Mouse (Mus musculus) lung, embryonic 14.5 days (tissue): ENCODE data around the gene Kcnq4. TPM values are rescaled to one million over a fixed set of nuclear protein-coding genes. Genes with fewer than 3 reads are reported as not detected.

ENCODE experiments used
- ATAC-seq: fragments of 200-750 bp; cut with Nextera tagmentation; 2 replicates; pipeline ENCODE4 v1.8.0; 2017; ENCODE audit warnings: mild to moderate bottlenecking, moderate TSS enrichment, moderate library complexity; ENCODE audit not compliant: insufficient read depth
- DNase-seq: peaks from one replicate; pipeline ENCODE4 v3.0.0-alpha.2; 2015
- H3K27ac ChIP-seq: fragments of 300-500 bp; sonication (generic); 2 replicates; pipeline ENCODE4 v1.5.1; 2014; ENCODE audit warnings: low read depth, mild to moderate bottlenecking, moderate library complexity
- H3K27me3 ChIP-seq: fragments of 300-500 bp; sonication (generic); 2 replicates; pipeline ENCODE4 v1.6.1; 2014; ENCODE audit warnings: low read length, control low read depth; ENCODE audit not compliant: insufficient read depth
- H3K36me3 ChIP-seq: fragments of 300-500 bp; sonication (generic); 2 replicates; pipeline ENCODE4 v1.6.1; 2014; ENCODE audit warnings: control low read depth; ENCODE audit not compliant: insufficient read depth
- H3K4me1 ChIP-seq: fragments of 300-500 bp; sonication (generic); 2 replicates; pipeline ENCODE4 v1.6.1; 2014; ENCODE audit warnings: antibody characterized with exemption, control low read depth; ENCODE audit not compliant: insufficient read depth
- H3K4me2 ChIP-seq: fragments of 300-500 bp; sonication (generic); 2 replicates; pipeline ENCODE4 v1.6.1; 2014; ENCODE audit warnings: mild to moderate bottlenecking
- H3K4me3 ChIP-seq: fragments of 300-500 bp; sonication (generic); 2 replicates; pipeline ENCODE4 v1.5.1; 2014; ENCODE audit warnings: low read depth, low read length
- H3K9ac ChIP-seq: fragments of 300-500 bp; sonication (generic); 2 replicates; pipeline ENCODE4 v1.6.1; 2014
- H3K9me3 ChIP-seq: fragments of 300-500 bp; sonication (generic); 2 replicates; pipeline ENCODE4 v1.6.1; 2016; ENCODE audit warnings: low read depth, low read length, control low read depth
- CTCF ChIP-seq: IDR thresholded peaks from 2 replicates; pipeline ENCODE4 v1.5.1; 2016; ENCODE audit warnings: antibody characterized with exemption, low read depth
- WGBS: fragments of 180-500 bp; shearing (Covaris S2); extraction: QIAGEN DNeasy Blood & Tissue Kit; methylation state at CpG from one replicate; pipeline ENCODE4 v1.1.7; 2014; 5-methylcytosine and 5-hydroxymethylcytosine counted together
- polyA plus RNA-seq: library from polyadenylated mRNA; unstranded; fragments of >200 nt; fragmentation: Nextera tagmentation; extraction: Ambion mirVana; gene quantifications from 2 replicates; pipeline ENCODE4 v1.2.1, GENCODE M21; 2014

Gene Kcnq4
- 3.7 and 4.5 TPM in 2 replicates for polyA plus RNA-seq

- Histone ChIP-seq H3K4me2 (peak within 1 kb of the TSS; percentile 99), H3K27me3 (peaks cover 60% of the 10 kb centered on the region), H3K9ac (peak within 1 kb of the TSS; percentile 58), H3K36me3 (no peaks in the 10 kb centered on the region), H3K27ac (no peak within 1 kb of the TSS), H3K4me3 (peak within 1 kb of the TSS; percentile 65), H3K4me1 (no peaks in the 10 kb centered on the region), H3K9me3 (no peaks in the 10 kb centered on the region)
- WGBS, result 3% methylated on average over 42 of the region's 42 CpGs
- ATAC-seq (peak; percentile 10; the same call in 1 of the 2 replicates), DNase-seq (no peak)
- no peak for TF ChIP-seq CTCF
These were observed at the start of gene Kcnq4 for GRCm38 (mm10) chr4:120747941-120748866. TSS of gene Kcnq4 (minus strand) at chr4:120748612.

- TF ChIP-seq CTCF, result no peak
- no peak overlapping the region for H3K4me3 ChIP-seq
- no peak overlapping the region for H3K27ac ChIP-seq
- no peaks in the 10 kb centered on the region for H3K27me3 ChIP-seq
- no peaks in the 10 kb centered on the region for H3K9me3 ChIP-seq
- ATAC-seq, result no peak
- H3K9ac ChIP-seq, result no peak overlapping the region
- no peak for DNase-seq
- no peaks in the 10 kb centered on the region for H3K36me3 ChIP-seq
- WGBS, result 86% methylated on average over 2 of the region's 2 CpGs
- H3K4me2 ChIP-seq, result no peak overlapping the region
- peaks cover 5% of the 10 kb centered on the region; the same call in 1 of the 2 replicates for H3K4me1 ChIP-seq
These were observed 48.3 kb upstream of the Kcnq4 start for GRCm38 (mm10) chr4:120796687-120797086.

GRCm38 (mm10) chr4:120795646-120796045, 47.2 kb upstream of the Kcnq4 start:
- peaks cover 5% of the 10 kb centered on the region; the same call in 1 of the 2 replicates for H3K4me1 ChIP-seq
- no peak for TF ChIP-seq CTCF
- no peak overlapping the region for H3K27ac ChIP-seq
- H3K4me3 ChIP-seq, result no peak overlapping the region
- H3K9me3 ChIP-seq, result no peaks in the 10 kb centered on the region
- WGBS, result 56% methylated on average over 1 of the region's 1 CpGs
- H3K9ac ChIP-seq, result no peak overlapping the region
- ATAC-seq (no peak), DNase-seq (no peak)
- H3K36me3 ChIP-seq, result 0 out of 2 replicates have a peak, but pooled peaks cover 3% of the 10 kb centered on the region
- no peaks in the 10 kb centered on the region for H3K27me3 ChIP-seq
- H3K4me2 ChIP-seq, result no peak overlapping the region

- no peak overlapping the region for H3K4me2 ChIP-seq
- H3K9me3 ChIP-seq, result no peaks in the 10 kb centered on the region
- H3K4me1 ChIP-seq, result no peaks in the 10 kb centered on the region
- no peak overlapping the region for H3K4me3 ChIP-seq
- ATAC-seq, result peak; percentile 70
- WGBS, result 61% methylated on average over 2 of the region's 2 CpGs
- no peak overlapping the region for H3K9ac ChIP-seq
- H3K36me3 ChIP-seq, result peaks cover 28% of the 10 kb centered on the region
- peak; percentile 27 for DNase-seq
- TF ChIP-seq CTCF, result no peak
- H3K27me3 ChIP-seq, result no peaks in the 10 kb centered on the region
- no peak overlapping the region for H3K27ac ChIP-seq
These were observed 44.5 kb upstream of the Kcnq4 start for GRCm38 (mm10) chr4:120792918-120793317.

GRCm38 (mm10) chr4:120790027-120790426, 41.6 kb upstream of the Kcnq4 start:
- H3K9me3 ChIP-seq, result no peaks in the 10 kb centered on the region
- H3K27ac ChIP-seq, result no peak overlapping the region
- peaks cover 51% of the 10 kb centered on the region for H3K36me3 ChIP-seq
- WGBS, result 95% methylated on average over 4 of the region's 4 CpGs
- no peak overlapping the region for H3K4me2 ChIP-seq
- H3K4me3 ChIP-seq, result no peak overlapping the region
- no peak for TF ChIP-seq CTCF
- no peak overlapping the region for H3K9ac ChIP-seq
- H3K27me3 ChIP-seq, result no peaks in the 10 kb centered on the region
- ATAC-seq (no peak), DNase-seq (no peak)
- no peaks in the 10 kb centered on the region for H3K4me1 ChIP-seq

- Histone ChIP-seq H3K4me2 (no peak overlapping the region), H3K4me3 (no peak overlapping the region), H3K27me3 (peaks cover 4% of the 10 kb centered on the region; the same call in 1 of the 2 replicates), H3K27ac (no peak overlapping the region), H3K36me3 (peaks cover 37% of the 10 kb centered on the region), H3K4me1 (no peaks in the 10 kb centered on the region), H3K9ac (no peak overlapping the region), H3K9me3 (no peaks in the 10 kb centered on the region)
- 0 out of 2 replicates have a peak, but pooled peaks have one; percentile 4 for ATAC-seq
- no peak for DNase-seq
- WGBS, result 64% methylated on average over 5 of the region's 5 CpGs
- no peak for TF ChIP-seq CTCF
These were observed 7.4 kb upstream of the Kcnq4 start for GRCm38 (mm10) chr4:120755801-120756200.

GRCm38 (mm10) chr4:120755299-120755698, 6.9 kb upstream of the Kcnq4 start:
- Histone ChIP-seq H3K4me3 (no peak overlapping the region), H3K27me3 (peaks cover 8% of the 10 kb centered on the region; the same call in 1 of the 2 replicates), H3K9ac (no peak overlapping the region), H3K9me3 (no peaks in the 10 kb centered on the region), H3K36me3 (peaks cover 33% of the 10 kb centered on the region), H3K4me1 (no peaks in the 10 kb centered on the region), H3K27ac (no peak overlapping the region), H3K4me2 (no peak overlapping the region)
- DNase-seq (peak; percentile 84), ATAC-seq (peak; percentile 68; the same call in 1 of the 2 replicates)
- peak; percentile 86 for TF ChIP-seq CTCF
- 5% methylated on average over 1 of the region's 1 CpGs for WGBS
